Mouse (Mus musculus): Measurements from ENCODE around the gene Gm28048. TPM values are rescaled to one million over a fixed set of nuclear protein-coding genes. Genes with fewer than 3 reads are reported as not detected.

The Gm28048 gene
- total RNA-seq, 1 experiment from 2014 or later = 81.6 TPM

Other genes starting within 250 kb of the Gm28048 start
- 3.8 and 8.8 TPM in 2 replicates for gene B3gnt2, start 121.1 kb downstream of the Gm28048 start, total RNA-seq (2017)
- gene Zrsr1, start 10.1 kb downstream of the Gm28048 start, total RNA-seq (2017) = 9.4 and 9.9 TPM in 2 replicates
- gene Commd1, start 292 bp upstream of the Gm28048 start, total RNA-seq (2017) = 52.9 and 62.5 TPM in 2 replicates
- gene Cct4, start 8.4 kb upstream of the Gm28048 start, total RNA-seq (2017) = 274 and 331 TPM in 2 replicates
- gene Fam161a, start 25.4 kb upstream of the Gm28048 start, total RNA-seq (2017) = 1.5 and 4.6 TPM in 2 replicates